Mouse (Mus musculus) urinary bladder, postnatal 25 days (tissue): ENCODE measurements around the gene Plekhm3.

Experiments used
- DNase-seq: peaks from one replicate; pipeline ENCODE4 v3.0.0; 2022; ENCODE audit warnings: low spot score

The Plekhm3 gene

DNA sequence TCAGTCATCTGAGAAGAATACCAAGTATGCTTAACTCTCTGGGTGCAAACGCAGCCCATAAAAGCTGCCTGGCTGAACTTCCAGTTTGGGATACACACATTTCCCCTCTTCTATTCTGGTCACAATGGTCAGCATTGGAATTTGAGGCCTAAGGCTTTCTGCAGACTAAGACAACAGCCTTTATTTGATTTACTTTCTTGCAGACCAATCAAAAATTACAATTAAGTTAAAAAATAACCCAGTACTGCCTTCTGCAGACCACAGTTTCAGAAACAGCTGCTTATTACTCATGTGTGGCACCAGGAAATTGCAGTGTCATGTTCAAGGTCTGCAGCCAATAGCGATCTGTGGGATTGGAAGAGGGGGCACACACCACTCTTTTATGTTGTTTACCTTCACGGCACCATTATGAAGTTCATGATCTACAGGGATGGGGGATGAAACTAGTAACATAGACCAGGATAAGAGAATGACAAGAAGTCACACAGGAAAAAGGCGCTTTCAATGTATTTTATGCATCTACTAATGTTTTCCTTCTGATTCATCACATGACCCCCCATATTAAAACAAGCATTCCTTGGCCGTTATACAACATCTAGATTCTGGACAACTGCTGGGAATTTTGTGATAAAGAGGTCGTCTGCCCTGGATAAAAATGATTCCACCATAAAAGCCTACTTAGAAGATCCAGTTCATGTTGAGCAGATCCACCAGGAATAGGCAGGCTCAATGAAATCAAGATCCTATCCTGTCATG lies 130.1 kb downstream of the Plekhm3 start:
- no peak for DNase-seq

DNA sequence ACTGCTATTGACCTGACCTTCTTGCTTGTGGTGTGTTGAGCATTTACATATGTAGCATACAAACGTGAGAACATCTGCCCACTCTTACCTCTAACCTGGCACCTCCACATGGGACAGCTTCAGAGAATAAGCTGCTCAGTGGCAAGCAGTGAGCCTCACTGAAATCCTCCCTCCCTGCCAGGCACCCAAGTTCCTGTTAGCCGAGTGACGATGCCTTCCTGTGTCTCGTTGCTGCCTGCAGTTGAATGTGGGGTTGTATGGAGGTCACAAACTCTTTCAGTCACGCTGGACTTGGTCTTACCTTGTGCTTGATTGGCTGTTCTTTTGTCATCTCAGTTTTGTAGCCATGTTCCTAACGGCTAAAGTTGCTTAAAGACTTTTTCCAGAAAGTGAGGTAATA lies 133.1 kb downstream of the Plekhm3 start:
- DNase-seq, result no peak

DNA sequence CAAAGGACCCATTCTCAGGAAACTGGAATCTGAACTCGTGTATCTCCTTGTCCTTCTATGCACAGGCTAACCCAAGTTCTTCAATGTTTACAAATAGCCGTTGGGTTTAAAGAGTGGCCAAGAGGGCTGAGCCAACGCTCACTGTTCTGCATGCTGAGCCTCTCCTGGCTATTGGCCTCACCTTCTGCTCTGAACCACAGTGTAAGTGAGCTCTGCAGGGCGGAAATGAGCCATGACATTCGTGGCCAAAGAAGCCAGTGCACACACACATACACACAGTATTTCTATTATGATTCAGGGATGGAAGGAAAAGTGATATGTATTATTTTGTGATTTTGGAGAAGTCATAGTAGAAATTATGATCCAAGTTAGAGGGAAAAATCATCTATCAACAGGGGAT lies 138.9 kb downstream of the Plekhm3 start:
- DNase-seq, result no peak

DNA sequence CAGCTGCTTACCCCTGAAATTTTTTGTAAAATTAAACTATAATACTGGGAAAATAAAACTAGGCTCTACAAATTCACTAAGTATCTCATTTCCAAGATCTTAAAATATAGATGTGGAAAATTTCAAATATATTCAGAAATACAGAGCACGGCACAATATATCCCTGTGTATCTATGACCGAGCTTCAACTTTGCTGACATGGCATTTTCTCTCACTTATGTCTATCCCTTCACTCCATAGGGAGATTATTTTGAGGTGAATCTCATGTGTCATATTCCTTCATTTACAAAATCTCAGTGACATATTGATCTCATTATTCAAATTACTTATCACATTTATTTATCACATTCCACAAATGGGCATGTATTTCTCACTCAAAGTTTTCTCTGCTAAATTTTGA lies 143.4 kb downstream of the Plekhm3 start:
- DNase-seq, result no peak

DNA sequence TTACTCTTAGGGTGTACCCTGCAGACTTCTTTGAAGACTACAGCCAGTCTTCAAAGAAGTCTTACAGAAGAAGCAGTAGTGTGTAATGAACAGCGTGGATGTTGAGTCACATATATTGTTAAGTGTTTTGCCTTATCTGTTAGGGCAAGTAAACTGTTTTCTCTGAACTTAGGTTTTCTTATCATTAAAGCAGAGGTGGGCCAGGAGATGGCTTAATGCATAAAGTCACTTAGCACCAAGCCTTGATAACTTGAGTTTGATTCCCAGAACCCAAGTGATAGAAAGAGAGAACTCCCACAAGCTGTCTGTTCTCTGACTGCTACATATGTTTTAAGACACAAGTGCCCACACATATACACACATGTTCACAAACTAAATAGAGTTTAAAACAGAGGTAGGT lies 144.7 kb downstream of the Plekhm3 start:
- DNase-seq, result no peak

DNA sequence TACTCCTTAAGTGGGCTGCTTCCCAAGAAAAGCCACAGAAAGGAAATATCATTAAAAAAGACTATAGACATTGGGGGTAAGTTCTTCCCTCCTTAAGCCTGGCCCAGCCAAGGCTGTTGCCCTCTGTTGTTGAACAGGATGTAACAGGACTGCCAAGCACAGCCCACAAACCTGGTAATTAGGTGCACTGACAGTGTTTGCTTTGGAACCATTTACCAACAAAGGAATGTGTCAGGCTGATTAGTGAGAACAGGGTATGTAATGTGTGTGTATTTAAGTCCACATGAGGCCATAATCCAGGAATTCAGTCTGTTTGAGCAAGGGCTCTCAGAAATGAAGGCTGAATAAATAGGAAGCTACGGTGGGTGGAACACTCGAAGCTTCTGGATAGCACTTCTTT lies 147.5 kb downstream of the Plekhm3 start:
- DNase-seq, result no peak

DNA sequence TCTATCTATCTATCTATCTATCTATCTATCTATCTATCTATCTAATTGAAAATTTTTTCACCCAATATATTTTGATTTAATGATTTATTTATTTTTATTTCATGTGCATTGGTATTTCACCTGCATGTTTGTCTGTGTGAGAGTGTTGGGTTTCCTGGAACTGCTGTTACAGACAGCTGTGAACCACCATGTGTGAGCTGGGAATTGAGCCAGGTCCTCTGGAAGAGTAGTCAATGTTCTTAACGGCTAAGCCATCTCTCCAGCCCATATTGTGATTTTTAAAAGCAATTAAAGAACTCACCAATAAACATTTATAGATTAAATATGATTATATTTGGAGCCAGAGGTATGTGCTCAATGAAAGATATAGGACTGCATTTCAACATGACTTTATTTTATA lies 148.9 kb downstream of the Plekhm3 start:
- no peak for DNase-seq

DNA sequence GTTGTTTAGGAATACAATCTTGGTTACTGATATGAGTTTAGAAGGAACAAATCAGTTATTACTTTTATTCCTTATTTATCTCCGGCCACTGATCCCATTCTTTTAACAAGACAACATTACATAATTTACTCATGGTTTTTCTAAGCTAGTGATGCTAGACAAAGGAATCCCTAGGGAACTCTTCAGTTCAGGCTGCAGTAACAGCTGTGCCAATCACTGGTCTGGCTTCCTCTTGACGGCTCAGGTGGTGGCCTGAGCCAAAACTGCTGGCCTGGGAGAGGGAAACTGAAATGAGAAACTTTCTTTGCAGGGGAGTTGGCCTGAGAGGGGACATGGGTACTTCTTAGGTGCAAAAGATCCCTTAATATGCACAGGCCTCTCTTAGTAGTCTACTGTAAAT lies 151.4 kb downstream of the Plekhm3 start:
- DNase-seq, result no peak

DNA sequence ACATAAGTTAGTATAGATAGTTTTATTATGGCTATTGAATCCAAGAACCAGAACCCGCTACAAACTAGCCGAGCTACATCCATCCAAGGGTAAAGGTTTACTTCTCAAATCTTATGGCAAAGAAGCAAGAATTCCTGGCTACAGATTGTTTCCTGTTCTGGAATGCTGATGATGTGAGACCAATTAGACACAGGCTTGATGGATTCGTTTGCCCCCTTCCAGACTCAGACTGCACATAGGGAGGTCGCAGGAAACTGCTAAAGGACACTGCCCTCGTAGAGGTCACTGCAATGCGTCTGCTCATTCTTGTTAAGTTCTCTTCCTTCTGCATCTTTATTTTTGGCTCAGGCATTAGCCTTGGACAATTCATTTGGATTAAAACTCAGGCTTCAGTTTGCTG lies 154.0 kb downstream of the Plekhm3 start:
- DNase-seq, result no peak

DNA sequence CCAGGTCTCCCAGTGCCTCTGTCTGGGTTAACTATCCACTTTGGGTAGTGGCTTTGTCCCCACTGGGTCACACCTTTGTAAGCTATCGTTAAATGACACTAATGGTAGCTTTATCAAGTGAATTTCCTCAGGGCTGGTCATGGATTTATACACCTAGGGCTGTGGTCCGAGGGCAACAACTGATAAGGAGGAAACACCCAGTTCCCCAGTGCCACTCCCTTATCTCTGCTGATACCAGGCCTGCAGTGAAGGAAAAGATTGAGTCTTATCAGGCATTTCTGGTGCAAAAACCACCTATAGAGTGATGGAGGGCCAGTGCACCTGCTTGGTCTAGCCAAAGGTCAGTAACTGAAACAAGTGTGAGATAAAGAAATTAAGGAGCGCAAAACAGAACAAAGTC lies 159.0 kb downstream of the Plekhm3 start:
- no peak for DNase-seq

DNA sequence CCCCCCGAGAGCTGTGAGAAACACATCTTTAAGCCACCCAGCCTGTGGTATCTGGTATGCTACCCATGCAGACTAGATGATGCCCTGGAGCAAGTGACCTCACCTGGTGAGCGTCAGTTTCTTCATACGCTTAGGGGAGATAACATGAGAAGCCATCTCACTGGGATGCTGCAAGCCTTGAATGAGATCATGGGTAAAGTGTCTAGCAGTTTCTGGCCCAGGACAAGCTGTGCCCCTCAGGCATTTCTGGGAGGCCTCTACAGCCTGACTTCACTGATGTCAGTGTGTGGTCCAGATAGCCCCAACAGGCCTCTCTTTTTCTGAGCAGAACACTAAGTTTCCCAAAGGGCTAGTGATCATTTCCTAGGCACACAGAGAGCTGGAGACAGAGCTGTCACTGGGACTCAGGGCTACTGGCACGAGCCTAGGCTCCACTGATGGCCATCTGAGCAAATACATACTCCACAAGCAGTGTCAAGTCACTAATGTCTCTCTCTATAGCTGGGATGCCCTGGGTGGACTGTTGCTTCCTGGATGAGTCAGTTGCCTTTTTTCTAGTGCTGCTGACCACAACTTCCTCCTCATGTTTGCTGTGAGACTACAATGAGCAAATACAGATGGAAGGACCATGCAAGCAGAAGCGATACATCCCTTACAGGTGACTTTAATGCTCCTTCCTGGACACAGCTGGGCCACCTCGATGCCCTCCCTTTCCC lies 159.6 kb downstream of the Plekhm3 start:
- DNase-seq, result no peak

DNA sequence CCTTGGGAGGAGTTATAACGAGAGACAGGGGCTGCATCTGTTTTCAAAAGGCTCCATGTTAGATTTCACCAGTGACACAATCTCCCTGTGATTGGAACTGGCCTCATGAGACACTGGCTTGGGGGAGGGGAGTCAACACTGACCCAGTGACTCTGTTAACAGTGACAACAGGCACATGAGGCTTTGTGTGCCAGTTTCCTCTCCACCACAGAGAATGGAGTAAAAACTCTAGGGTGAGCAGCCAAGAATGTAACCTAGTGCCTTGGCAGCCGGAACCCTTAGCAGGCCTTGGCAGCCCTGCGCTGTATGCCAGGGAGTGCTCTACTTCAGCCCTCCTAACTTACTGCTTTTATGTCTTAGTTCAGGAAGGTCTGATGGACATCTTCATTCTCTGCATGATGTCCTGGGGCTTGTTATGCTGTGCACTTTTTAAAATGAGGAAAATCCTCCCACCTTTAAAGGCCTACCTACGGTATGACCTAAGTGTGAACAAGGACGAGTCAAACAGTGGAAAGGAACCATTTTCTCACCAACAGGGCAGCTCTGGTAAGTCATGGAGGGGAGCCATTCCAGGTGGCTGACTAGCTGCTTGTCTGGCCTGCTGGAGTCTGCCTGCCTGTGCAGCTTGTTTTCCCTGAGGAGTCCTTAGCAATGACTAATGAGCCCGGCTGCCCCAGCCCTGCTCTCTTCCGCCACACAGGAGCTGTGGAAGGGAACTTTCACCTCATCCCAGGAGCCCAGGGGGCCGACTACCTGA lies 161.2 kb downstream of the Plekhm3 start:
- no peak for DNase-seq

DNA sequence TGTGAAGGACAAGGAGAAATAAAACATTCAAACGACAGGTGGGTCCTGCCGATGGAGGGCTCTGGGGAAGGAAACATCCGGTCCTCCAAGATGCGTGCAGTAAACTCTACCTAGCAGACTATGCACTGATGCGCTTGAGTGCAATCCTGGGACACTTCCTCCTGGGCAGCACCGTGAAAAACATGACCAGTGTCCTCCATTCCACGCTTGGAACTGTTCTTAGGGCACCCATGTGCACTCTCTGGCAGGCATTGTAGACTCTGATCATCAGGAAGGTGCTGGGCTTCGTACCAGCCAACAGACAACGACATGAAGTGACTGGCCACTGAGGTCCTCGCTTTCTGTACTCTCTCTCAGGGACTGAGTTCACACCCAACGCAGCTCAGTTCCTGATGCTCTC lies 162.5 kb downstream of the Plekhm3 start:
- no peak for DNase-seq

DNA sequence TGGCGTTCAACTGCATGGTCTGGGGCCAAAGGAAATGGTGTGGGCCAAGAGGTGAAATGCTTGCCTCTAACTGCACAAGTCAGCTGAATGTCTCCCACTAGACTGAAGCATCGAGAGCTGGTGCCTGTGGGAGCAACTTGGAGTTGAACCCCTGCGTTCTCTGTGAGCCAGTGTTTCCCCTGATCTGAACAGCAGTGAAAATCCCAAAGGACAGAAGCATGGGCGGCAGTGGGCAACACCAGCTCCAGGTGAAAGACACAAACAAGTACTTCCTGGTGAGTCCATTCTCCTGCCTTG lies 163.4 kb downstream of the Plekhm3 start:
- no peak for DNase-seq

DNA sequence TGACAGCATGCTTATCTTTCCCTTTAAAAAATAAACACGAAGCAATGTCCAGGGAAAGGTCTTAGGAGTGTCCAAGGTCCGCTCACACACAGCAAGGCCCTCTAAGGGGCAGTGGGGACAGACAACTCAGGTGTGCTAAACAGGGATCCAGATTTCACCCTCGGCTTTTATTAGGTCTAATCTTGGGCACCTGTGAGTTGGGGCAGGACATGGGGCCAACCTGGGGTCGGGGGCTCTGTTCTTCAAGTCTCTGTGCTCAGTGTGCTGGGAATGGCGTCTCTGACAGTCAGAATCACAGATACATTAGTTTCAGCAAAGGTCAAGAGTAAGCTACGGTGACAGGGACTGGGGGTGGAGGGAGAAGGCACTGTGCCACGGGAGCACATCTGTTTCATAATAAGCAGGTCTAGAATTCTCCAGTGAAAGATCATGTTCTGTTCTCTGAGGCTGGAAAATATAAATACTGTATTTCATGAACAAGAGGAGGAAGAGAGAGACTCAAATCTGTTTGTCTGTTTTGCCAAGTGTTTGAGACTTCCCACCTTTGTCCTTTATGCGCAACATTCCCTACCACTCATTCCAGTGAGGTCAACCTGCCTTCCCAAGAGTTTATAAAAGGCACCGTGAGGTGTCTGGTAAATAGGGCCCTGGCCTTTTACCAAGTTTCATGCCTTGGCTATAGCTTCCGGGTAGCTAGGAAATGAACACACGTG lies 163.9 kb downstream of the Plekhm3 start:
- DNase-seq, result no peak

DNA sequence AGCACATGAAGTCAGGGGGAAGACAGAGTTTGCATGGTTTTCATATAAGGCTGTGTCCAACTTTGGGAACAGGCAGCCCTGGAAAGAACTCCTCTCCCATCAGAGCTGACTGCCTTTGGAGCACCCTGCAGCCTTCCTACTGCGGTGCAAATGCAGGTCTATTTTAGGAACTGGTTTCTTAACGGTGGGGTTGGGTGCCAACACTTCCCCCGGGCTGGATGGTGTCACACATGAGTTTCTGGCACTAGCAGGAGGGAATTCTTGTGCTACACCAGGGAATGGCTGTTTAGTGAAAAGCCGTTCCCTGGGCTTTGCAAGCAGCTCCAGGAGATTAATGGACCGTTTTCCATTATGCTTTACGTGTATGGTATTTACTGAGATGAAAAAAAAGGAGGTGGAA lies 164.8 kb downstream of the Plekhm3 start:
- no peak for DNase-seq

DNA sequence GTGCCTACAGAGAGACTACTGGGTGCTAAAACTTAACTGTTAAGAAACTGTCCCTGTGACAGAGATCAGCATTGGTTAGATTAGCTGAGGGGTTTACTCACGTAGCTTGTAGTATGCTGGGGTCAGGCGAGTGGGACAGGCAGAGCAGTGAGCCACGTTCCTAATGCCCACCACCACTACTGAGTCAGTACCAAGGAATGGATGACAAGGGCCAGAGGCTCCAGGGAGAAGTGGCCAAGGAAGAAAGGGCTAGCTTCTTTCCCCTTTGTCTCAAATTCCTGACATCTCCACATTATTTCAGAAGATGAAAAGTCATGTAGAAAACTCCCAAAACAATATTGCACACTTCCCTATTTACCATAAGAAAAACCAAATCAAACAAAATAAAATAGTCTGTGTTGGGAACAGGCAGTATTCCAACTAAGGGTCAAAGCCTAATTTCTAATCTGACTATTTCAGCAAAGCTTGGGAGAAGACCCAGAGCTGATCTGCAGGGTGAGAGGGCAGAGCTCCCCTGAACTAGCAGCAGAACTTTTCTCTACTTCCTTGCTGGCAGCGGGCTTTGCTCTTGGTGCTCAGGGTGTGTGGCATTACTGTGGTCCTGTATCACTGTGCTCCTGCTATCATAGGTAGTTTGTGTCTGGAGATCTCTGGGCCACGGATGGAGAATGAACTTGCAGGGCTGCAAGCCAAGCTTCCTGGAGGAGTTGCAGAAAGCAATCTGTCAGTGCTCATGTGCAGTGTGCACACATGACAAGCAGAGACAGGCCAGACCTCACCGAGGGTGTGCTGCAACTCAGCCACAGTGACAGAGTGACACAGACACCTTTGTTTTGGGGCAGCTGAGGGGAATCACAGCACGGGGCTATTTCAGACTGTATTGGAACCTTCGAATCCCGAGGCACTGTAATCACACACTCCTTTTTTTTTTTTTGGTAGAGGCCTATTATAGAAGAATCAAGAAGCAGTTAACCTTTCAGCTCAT lies 165.5 kb downstream of the Plekhm3 start:
- no peak for DNase-seq

DNA sequence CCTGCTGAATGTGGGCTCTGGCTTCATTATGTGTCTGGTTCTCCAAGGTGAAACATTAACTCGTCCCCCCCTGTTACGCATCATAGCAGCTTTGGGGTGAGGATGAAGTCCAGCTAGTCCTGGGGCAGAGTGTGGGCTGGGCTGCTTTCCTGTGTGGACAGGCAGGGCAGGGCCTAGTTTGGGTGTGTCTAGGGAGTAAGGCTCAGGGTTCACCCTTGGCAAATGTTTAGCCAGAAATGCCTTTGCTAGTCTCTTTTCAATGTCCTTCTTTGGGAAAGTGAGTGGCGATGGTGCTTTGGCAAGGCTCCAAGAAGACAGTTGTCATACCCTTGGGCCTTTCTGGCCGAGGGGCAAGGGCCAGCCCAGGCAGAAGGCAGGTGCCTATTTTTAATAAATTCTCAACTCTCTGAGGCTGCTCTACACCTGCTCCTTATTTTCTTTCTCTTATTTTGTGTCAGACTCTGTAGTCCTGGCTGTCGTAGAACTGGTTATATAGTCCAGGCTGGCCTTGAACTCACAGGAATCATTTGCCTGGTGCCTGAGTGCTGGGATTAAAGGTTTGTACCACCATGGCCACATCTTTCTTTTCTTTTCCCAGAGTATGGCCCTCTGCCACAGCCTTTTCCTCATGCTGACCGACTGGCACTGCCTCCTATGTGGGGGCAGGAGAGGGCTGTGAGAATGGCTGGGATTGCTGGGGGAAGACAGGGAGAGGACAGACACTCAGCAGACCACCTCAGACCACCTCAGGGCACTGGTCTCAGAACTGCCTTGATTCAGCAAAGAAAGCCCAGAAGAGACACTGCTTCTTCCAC lies 168.7 kb downstream of the Plekhm3 start:
- no peak for DNase-seq

DNA sequence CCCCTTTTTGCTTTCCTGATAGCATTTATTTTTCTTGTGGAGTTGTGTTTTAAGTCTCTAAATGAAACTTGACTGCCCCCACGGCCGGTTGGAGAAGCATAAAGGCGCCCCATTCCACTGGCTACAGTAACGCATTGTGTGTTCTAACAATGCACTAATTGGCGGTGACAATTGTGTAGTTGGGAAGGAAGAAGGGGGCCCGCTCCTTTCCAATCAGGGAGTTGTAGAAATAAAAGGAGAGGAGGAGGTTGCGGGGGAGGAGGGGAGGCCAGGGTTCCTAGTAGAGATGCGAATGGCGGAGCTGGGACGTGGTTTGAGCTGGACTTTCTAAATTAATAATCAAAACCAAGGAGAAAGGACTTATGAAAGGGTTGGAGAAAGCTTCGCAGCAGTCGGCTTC lies 176.8 kb downstream of the Plekhm3 start:
- DNase-seq, result no peak

DNA sequence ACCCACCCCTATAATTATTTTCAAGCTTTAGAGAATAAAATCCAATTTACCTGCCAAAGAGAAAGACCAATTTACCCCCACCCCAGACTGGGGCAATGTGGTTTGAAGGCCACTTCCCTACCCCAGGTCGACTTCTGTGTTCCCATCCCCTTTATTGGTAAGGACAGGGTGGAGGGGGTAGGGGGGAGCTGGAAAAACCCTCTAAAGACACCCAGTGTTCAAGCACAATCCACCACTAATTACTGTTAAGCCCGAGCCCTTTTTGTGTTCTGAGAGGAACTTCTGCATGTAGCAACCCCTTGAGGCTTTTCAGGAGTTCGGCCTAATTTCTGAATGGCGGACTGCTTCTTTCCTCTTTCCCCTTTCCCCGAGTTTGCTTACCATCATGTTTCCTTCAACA lies 177.2 kb downstream of the Plekhm3 start:
- DNase-seq, result no peak

DNA sequence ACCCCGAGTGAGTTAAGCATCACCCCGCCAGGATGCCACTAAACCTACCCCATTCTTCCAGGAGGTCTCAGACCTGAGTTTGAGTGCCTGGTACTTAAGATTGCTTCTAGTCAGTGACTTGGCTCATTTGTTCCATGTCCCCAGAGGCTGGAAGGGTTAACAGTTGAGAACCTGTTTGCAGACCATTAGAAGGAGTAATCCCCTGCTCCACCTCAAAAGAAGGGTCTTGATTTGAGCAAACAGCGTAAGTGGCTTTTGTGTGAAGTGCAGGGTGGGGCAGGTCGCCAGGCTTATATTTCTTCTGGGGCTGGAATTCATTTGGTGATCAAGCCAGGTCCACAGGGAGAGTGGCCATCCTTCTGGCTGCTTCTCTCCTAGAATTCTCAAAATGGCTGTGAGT lies 183.3 kb downstream of the Plekhm3 start:
- DNase-seq, result no peak
